Mouse (Mus musculus) brain, embryonic 14.5 days (tissue): Measurements from ENCODE around the gene Nr2f2.

Experiments used
- CTCF ChIP-seq: fragments of 200-500 bp; IDR thresholded peaks from 2 replicates; pipeline ENCODE4 v1.5.1; 2012; ENCODE audit warnings: inconsistent platforms, mild to moderate bottlenecking, moderate library complexity, borderline replicate concordance; ENCODE audit not compliant: insufficient read depth, insufficient read length; ENCODE audit errors: extremely low read depth
- POLR2A ChIP-seq: fragments of 200-500 bp; IDR thresholded peaks from 2 replicates; pipeline ENCODE4 v1.6.1; 2012; ENCODE audit warnings: mild to moderate bottlenecking, inconsistent platforms, borderline replicate concordance; ENCODE audit not compliant: poor library complexity, insufficient read depth, insufficient read length, severe bottlenecking; ENCODE audit errors: extremely low read depth

DNA sequence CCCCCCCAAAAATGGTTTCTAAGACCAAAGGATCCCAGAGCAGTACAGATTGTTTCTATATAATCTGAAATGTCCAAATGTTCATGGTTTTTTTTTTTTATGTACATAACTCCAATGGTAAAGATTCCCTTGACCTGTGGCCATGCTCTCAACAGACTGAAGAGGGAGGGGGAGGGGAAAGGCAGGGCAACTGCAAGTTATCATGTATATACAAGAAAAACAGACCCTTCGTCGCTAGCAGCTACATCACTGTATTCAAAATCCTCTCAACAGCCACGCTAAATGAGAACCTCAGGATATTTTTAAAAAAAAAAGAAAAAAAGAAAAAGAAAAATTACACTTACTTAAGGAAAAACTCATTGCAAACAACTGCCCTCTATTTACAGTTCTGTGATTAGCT, 13.9 kb downstream of the Nr2f2 start:
- no peak for TF ChIP-seq CTCF
- no peak for TF ChIP-seq POLR2A
